Mouse (Mus musculus) myocyte (in vitro differentiated cells): ENCODE measurements at regions not wholly inside any gene's neighbourhood (a gene's known extent, or its start where the extent isn't known, plus 50 kb on each side); places are given as distances from the start of the nearest gene placed in this dataset.

Experiments
- CEBPB ChIP-seq: IDR thresholded peaks from 2 replicates; pipeline ENCODE4 v1.6.1; 2011; ENCODE audit warnings: mild to moderate bottlenecking, moderate library complexity; ENCODE audit not compliant: poor library complexity, insufficient read depth, severe bottlenecking
- E2F4 ChIP-seq: IDR thresholded peaks from one replicate; pipeline ENCODE4 v1.6.1; 2011; ENCODE audit warnings: mild to moderate bottlenecking, control low read depth, moderate library complexity; ENCODE audit not compliant: insufficient read depth
- MAX ChIP-seq: IDR thresholded peaks from one replicate; pipeline ENCODE4 v1.6.1; 2011; ENCODE audit warnings: low read depth, mild to moderate bottlenecking, control low read depth
- MYOD1 ChIP-seq, 3 experiments: IDR thresholded peaks; one replicate each; pipeline ENCODE4 v1.6.1; 2011; ENCODE audit warnings: control low read depth in 2 of 3, low read depth in 2 of 3, mild to moderate bottlenecking in 2 of 3, moderate library complexity in 1 of 3; ENCODE audit not compliant: insufficient read length in 2 of 3, control insufficient read depth in 1 of 3
- POLR2A ChIP-seq: IDR thresholded peaks from one replicate; pipeline ENCODE4 v1.6.1; 2011; ENCODE audit warnings: low read depth, mild to moderate bottlenecking, control low read depth, moderate library complexity; ENCODE audit not compliant: insufficient read length
- POLR2AphosphoS2 ChIP-seq: IDR thresholded peaks from one replicate; pipeline ENCODE4 v1.6.1; 2011; ENCODE audit warnings: low read depth, control low read depth; ENCODE audit not compliant: insufficient read length
- TCF12 ChIP-seq: IDR thresholded peaks from one replicate; pipeline ENCODE4 v1.6.1; 2011; ENCODE audit warnings: mild to moderate bottlenecking, control low read depth; ENCODE audit not compliant: poor library complexity, insufficient read depth, severe bottlenecking
- USF1 ChIP-seq: IDR thresholded peaks from one replicate; pipeline ENCODE4 v1.6.1; 2011; ENCODE audit warnings: low read depth, mild to moderate bottlenecking, control low read depth, moderate library complexity

GRCm38 (mm10) chr13:99720566-99720965 lies 180.3 kb downstream of the Cartpt start:
- no peak for TF ChIP-seq USF1
- no peak for TF ChIP-seq POLR2A
- TF ChIP-seq MYOD1 (IDR thresholded peaks at IDR 0.05; ENCODE audit: control insufficient read depth in 1 of 3, insufficient read length in 2 of 3, low read depth in 2 of 3) = no peak
- TF ChIP-seq POLR2AphosphoS2 = no peak
- no peak for TF ChIP-seq E2F4
- TF ChIP-seq MAX = no peak
- TF ChIP-seq TCF12 = no peak
- TF ChIP-seq CEBPB = no peak
